Mouse (Mus musculus) limb, embryonic 13.5 days (tissue): ENCODE results near the gene Tubd1. TPM values are rescaled to one million over a fixed set of nuclear protein-coding genes. Genes with fewer than 3 reads are reported as not detected.

Source experiments
- ATAC-seq: fragments of 200-750 bp; cut with Nextera tagmentation; 2 replicates; pipeline ENCODE4 v1.8.0; 2017; ENCODE audit warnings: low read depth, moderate number of reproducible peaks, moderate TSS enrichment; ENCODE audit not compliant: low FRiP score
- H3K27ac ChIP-seq: fragments of 300-500 bp; sonication (generic); 2 replicates; pipeline ENCODE4 v1.5.1; 2015; ENCODE audit warnings: inconsistent platforms, mild to moderate bottlenecking, moderate library complexity
- H3K27me3 ChIP-seq: fragments of 300-500 bp; sonication (generic); 2 replicates; pipeline ENCODE4 v1.6.1; 2015; ENCODE audit warnings: mild to moderate bottlenecking, inconsistent platforms
- H3K36me3 ChIP-seq: fragments of 300-500 bp; sonication (generic); 2 replicates; pipeline ENCODE4 v1.6.1; 2015; ENCODE audit warnings: inconsistent platforms, mild to moderate bottlenecking, moderate library complexity
- H3K4me1 ChIP-seq: fragments of 300-500 bp; sonication (generic); 2 replicates; pipeline ENCODE4 v1.6.1; 2015; ENCODE audit warnings: inconsistent platforms
- H3K4me2 ChIP-seq: fragments of 300-500 bp; sonication (generic); replicated peaks from 2 replicates; pipeline ENCODE4 v1.6.1; 2015; ENCODE audit warnings: inconsistent platforms, mild to moderate bottlenecking, moderate library complexity
- H3K4me3 ChIP-seq: fragments of 300-500 bp; sonication (generic); 2 replicates; pipeline ENCODE4 v1.5.1; 2015; ENCODE audit warnings: moderate library complexity, mild to moderate bottlenecking, inconsistent platforms
- H3K9ac ChIP-seq: fragments of 300-500 bp; sonication (generic); 2 replicates; pipeline ENCODE4 v1.6.1; 2015; ENCODE audit warnings: mild to moderate bottlenecking, inconsistent platforms
- H3K9me3 ChIP-seq: fragments of 300-500 bp; sonication (generic); 2 replicates; pipeline ENCODE4 v1.6.1; 2016; ENCODE audit warnings: inconsistent platforms
- whole genome bisulfite sequencing: fragments of 180-500 bp; shearing (Covaris S2); methylation state at CpG from one replicate; pipeline ENCODE4 v1.1.7; 2015; 5-methylcytosine and 5-hydroxymethylcytosine counted together
- microRNA counts: library from miRNA; unstranded; fragments of <30 nt; microRNA quantifications from one replicate; lab custom pipeline; 2016
- microRNA-seq: library from miRNA; unstranded; fragments of <30 nt; microRNA quantifications from one replicate; pipeline ENCODE4, GENCODE M21; 2016
- polyA plus RNA-seq: library from polyadenylated mRNA; unstranded; fragments of >200 nt; fragmentation: Nextera tagmentation; extraction: Ambion mirVana; gene quantifications from 2 replicates; pipeline ENCODE4 v1.2.1, GENCODE M21; 2015

Tubd1 gene
- polyA plus RNA-seq, 1 experiment from 2014 or later: 10.9 TPM

- 87% methylated on average over 2 of the region's 2 CpGs for WGBS
- Histone ChIP-seq H3K27me3 (no peaks in the 10 kb centered on the region), H3K4me3 (no peak overlapping the region), H3K27ac (no peak overlapping the region), H3K4me2 (no peak overlapping the region), H3K9ac (no peak overlapping the region), H3K4me1 (no peaks in the 10 kb centered on the region), H3K9me3 (0 out of 2 replicates have a peak, but pooled peaks cover 5% of the 10 kb centered on the region), H3K36me3 (peaks cover 10% of the 10 kb centered on the region)
- ATAC-seq: no peak
Observed at GRCm38 (mm10) chr11:86607808-86608350, 63.1 kb downstream of the Tubd1 start.

GRCm38 (mm10) chr11:86610239-86610638, 65.4 kb downstream of the Tubd1 start:
- Histone ChIP-seq H3K9ac (no peak overlapping the region), H3K9me3 (0 out of 2 replicates have a peak, but pooled peaks cover 5% of the 10 kb centered on the region)
- 90% methylated on average over 3 of the region's 3 CpGs for WGBS

GRCm38 (mm10) chr11:86611991-86612390, 67.2 kb downstream of the Tubd1 start:
- H3K4me2 ChIP-seq: no peak overlapping the region
- WGBS: 91% methylated on average over 1 of the region's 1 CpGs
- no peaks in the 10 kb centered on the region; the same call in 1 of the 2 replicates for H3K36me3 ChIP-seq
- H3K27ac ChIP-seq: no peak overlapping the region
- no peaks in the 10 kb centered on the region for H3K9me3 ChIP-seq
- no peak overlapping the region for H3K9ac ChIP-seq
- H3K4me1 ChIP-seq: no peaks in the 10 kb centered on the region
- no peaks in the 10 kb centered on the region for H3K27me3 ChIP-seq
- no peak overlapping the region for H3K4me3 ChIP-seq
- ATAC-seq: no peak

More at GRCm38 (mm10) chr11:86610239-86610638, 65.4 kb downstream of the Tubd1 start:
- Histone ChIP-seq H3K4me1 (no peaks in the 10 kb centered on the region), H3K27ac (no peak overlapping the region), H3K4me2 (no peak overlapping the region), H3K4me3 (no peak overlapping the region), H3K36me3 (peaks cover 10% of the 10 kb centered on the region), H3K27me3 (no peaks in the 10 kb centered on the region)
- ATAC-seq: no peak

- Histone ChIP-seq H3K9ac (no peak overlapping the region), H3K27ac (no peak overlapping the region), H3K4me2 (no peak overlapping the region), H3K4me3 (no peak overlapping the region), H3K36me3 (no peaks in the 10 kb centered on the region), H3K9me3 (no peaks in the 10 kb centered on the region), H3K27me3 (no peaks in the 10 kb centered on the region), H3K4me1 (no peaks in the 10 kb centered on the region)
- 80% methylated on average over 2 of the region's 2 CpGs for WGBS
- no peak for ATAC-seq
Observed at GRCm38 (mm10) chr11:86614056-86614530, 69.3 kb downstream of the Tubd1 start.

GRCm38 (mm10) chr11:86614607-86615006, 69.8 kb downstream of the Tubd1 start:
- Histone ChIP-seq H3K36me3 (no peaks in the 10 kb centered on the region), H3K9me3 (no peaks in the 10 kb centered on the region), H3K4me2 (no peak overlapping the region), H3K4me1 (no peaks in the 10 kb centered on the region), H3K9ac (no peak overlapping the region), H3K27me3 (no peaks in the 10 kb centered on the region), H3K27ac (no peak overlapping the region), H3K4me3 (no peak overlapping the region)
- 89% methylated on average over 5 of the region's 5 CpGs for WGBS
- ATAC-seq: no peak

MicroRNAs encoded within 50 kb of the gene (microRNA counts, 519-probe panel; counts per million panel counts)
- microRNA mmu-miR-21 (lab: Ali Mortazavi, UCI): 3,781 counts per million, percentile 72 among the panel's probes with 10 or more counts

Small RNAs within 50 kb of the gene (microRNA-seq; reads per million reads assigned to microRNA genes)
- gene Mir21a: 4,779 reads per million, percentile 90 among the genes with 10 or more reads in this experiment

Other genes starting within 250 kb of the Tubd1 start
- gene Med13, start 187.4 kb upstream of the Tubd1 start, polyA plus RNA-seq: 10.2 and 10.7 TPM in 2 replicates
- 42.6 and 44.9 TPM in 2 replicates for gene Rnft1, start 60.3 kb upstream of the Tubd1 start, polyA plus RNA-seq
- 84.3 and 84.8 TPM in 2 replicates for gene Rps6kb1, start 186 bp upstream of the Tubd1 start, polyA plus RNA-seq
- gene Vmp1, start 138.8 kb downstream of the Tubd1 start, polyA plus RNA-seq: 85.4 and 96.3 TPM in 2 replicates
- 36.2 and 37.4 TPM in 2 replicates for gene Ptrh2, start 139.0 kb downstream of the Tubd1 start, polyA plus RNA-seq
- 117 and 132 TPM in 2 replicates for gene Cltc, start 212.6 kb downstream of the Tubd1 start, polyA plus RNA-seq